Mouse (Mus musculus): ENCODE data around the gene Trp53bp2.

DNA sequence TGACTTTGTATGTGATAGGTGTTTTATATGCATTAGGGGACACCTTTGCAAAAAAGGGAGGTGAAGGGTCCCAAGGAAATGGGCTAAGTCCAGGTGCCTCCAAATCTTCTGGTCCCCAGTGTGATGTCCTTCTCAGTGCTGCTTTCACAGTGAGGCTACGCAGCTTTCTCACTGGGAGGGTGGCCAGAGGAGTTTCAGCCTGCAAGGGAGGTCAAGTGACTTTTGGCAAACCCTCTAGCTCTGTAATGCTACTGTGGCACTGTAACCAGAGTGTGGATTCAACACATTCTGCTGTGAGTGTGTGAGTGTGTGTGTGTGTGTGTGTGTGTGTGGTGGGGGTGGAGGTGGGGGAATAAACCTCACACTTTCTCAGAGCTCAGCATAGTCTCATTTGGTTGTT is 18.5 kb downstream of the Trp53bp2 start:
- TF ChIP-seq CTCF (IDR thresholded peaks at IDR 0.05; ENCODE audit: low read depth, low read length) (no peak), POLR2A (IDR thresholded peaks at IDR 0.05; ENCODE audit: extremely low read depth, insufficient read depth, low read length) (no peak)
